Mouse (Mus musculus) bone marrow macrophage, adult 2 months (primary cell): ENCODE results near the gene Poc5.

ENCODE experiments used
- CTCF ChIP-seq: IDR thresholded peaks from 2 replicates; pipeline ENCODE4 v1.5.1; 2012; ENCODE audit warnings: low read depth, mild to moderate bottlenecking, low read length, moderate library complexity
- POLR2A ChIP-seq: IDR thresholded peaks from 2 replicates; pipeline ENCODE4 v1.6.1; 2012; ENCODE audit warnings: mild to moderate bottlenecking, low read depth, low read length, borderline replicate concordance

DNA sequence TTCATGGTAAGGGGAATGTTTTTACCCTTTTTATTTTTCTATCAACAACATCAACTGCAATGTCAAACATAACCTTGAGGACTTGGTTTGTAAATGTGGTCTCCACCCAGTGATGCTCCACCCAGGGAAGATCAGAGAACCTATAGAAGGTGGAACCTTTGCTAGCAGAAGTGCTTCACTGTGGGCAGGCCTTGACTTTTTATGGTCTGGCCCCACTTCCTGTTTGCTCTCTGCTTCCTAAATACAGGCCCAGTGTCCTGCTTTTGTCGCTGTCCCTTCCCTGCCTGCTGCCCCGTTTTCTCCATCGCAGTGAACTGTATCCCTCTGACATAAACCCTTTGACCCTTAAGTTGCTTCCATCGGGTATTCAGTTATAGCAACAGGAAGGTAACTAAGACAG is 10.2 kb upstream of the Poc5 start:
- TF ChIP-seq CTCF (no peak), POLR2A (no peak)
